Mouse (Mus musculus) intestine, embryonic 14.5 days (tissue): ENCODE results near the gene Cyth2. TPM values are rescaled to one million over a fixed set of nuclear protein-coding genes. Genes with fewer than 3 reads are reported as not detected.
A peak's percentile ranks its signal among the peaks of the same experiment; 100 is the strongest.

Experiments
- ATAC-seq: fragments of 200-750 bp; cut with Nextera tagmentation; replicated peaks from 2 replicates; pipeline ENCODE4 v1.8.0; 2017; ENCODE audit warnings: low read depth, moderate number of reproducible peaks, moderate TSS enrichment, moderate library complexity; ENCODE audit not compliant: low FRiP score, low TSS enrichment
- DNase-seq: peaks from one replicate; pipeline ENCODE4 v3.0.0-alpha.2; 2018; ENCODE audit warnings: low spot score
- H3K27ac ChIP-seq: fragments of 300-500 bp; sonication (generic); 2 replicates; pipeline ENCODE4 v1.5.1; 2014; ENCODE audit warnings: low read depth, mild to moderate bottlenecking, control low read depth
- H3K27me3 ChIP-seq: fragments of 300-500 bp; sonication (generic); replicated peaks from 2 replicates; pipeline ENCODE4 v1.6.1; 2014; ENCODE audit warnings: low read length, control low read depth; ENCODE audit not compliant: control insufficient read depth, insufficient read depth
- H3K36me3 ChIP-seq: fragments of 300-500 bp; sonication (generic); 2 replicates; pipeline ENCODE4 v1.6.1; 2014; ENCODE audit warnings: low read length, control low read depth; ENCODE audit not compliant: control insufficient read depth, insufficient read depth
- H3K4me1 ChIP-seq: fragments of 300-500 bp; sonication (generic); replicated peaks from 2 replicates; pipeline ENCODE4 v1.6.1; 2014; ENCODE audit warnings: low read length, control low read depth, mixed read lengths; ENCODE audit not compliant: control insufficient read depth, insufficient read depth
- H3K4me2 ChIP-seq: fragments of 300-500 bp; sonication (generic); 2 replicates; pipeline ENCODE4 v1.6.1; 2014; ENCODE audit warnings: low read length
- H3K4me3 ChIP-seq: fragments of 300-500 bp; sonication (generic); 2 replicates; pipeline ENCODE4 v1.5.1; 2014; ENCODE audit warnings: low read depth, low read length, control low read depth, mixed read lengths
- H3K9ac ChIP-seq: fragments of 300-500 bp; sonication (generic); 2 replicates; pipeline ENCODE4 v1.6.1; 2014; ENCODE audit warnings: mild to moderate bottlenecking, low read length
- H3K9me3 ChIP-seq: fragments of 300-500 bp; sonication (generic); 2 replicates; pipeline ENCODE4 v1.6.1; 2016; ENCODE audit warnings: low read length, control low read depth; ENCODE audit not compliant: control insufficient read depth
- WGBS: fragments of 180-500 bp; shearing (Covaris S2); extraction: QIAGEN DNeasy Blood & Tissue Kit; methylation state at CpG from one replicate; pipeline ENCODE4 v1.1.7; 2014; 5-methylcytosine and 5-hydroxymethylcytosine counted together
- polyA plus RNA-seq: library from polyadenylated mRNA; unstranded; fragments of >200 nt; fragmentation: Nextera tagmentation; extraction: Ambion mirVana; gene quantifications from 2 replicates; pipeline ENCODE4 v1.2.1, GENCODE M21; 2014

The Cyth2 gene
- polyA plus RNA-seq, 1 experiment from 2014 or later, result 95.5 TPM

DNA sequence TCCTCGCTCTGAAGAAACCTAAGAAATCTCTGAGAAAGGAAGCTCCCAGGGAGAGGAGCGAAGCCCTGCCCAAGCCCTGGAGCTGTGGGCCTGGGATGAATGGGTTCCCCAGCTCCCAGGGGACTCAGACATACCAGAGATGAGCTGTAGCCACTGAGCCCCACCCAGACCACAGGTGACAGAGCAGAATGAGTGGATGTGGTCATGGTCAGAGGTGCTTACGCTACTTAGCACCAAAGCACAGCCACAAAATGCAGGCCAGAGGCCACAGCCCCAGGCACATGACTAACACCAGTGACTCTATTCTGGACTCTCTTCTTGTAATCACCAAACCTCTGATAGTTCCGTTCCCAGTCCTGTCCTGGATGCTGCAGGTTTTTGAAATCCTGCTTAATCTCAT, 43.3 kb downstream of the Cyth2 start:
- no peak for ATAC-seq
- Histone ChIP-seq H3K9ac (no peak overlapping the region), H3K4me1 (no peaks in the 10 kb centered on the region), H3K4me3 (no peak overlapping the region), H3K27ac (no peak overlapping the region), H3K27me3 (no peaks in the 10 kb centered on the region), H3K9me3 (0 out of 2 replicates have a peak, but pooled peaks cover 2% of the 10 kb centered on the region), H3K36me3 (no peaks in the 10 kb centered on the region), H3K4me2 (no peak overlapping the region)
- no peak for DNase-seq
- 64% methylated on average over 4 of the region's 4 CpGs for WGBS

DNA sequence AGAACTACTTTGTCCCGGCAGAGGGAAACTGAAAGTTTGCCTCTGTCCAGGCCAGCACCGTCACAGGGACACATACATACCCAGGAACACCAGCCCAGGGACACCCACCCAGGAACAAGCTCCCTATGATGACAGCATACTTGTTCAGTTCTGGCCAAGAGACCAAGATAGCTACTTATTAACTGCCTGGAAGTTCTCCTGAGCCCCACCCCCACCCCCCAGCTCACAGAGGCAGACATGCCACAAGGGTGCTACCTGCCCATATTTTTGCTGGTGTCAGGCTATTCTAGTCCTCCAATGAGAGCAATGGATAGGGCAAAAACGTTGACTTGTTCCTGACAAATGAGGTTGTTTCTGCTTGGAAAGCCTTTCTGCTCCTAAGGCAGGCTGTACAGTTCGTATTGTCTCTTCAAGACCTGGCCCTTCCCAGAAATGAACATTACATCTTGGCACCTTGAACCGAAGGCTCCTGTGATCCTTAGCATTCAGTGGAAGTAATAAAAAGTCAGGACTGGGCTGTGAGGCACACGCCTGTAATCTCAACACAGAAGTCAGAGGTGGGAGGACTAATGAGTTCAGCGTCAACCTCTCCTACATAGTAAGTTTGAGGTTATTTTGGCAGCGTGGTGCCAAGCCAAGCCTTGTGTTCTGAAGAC, 43.8 kb downstream of the Cyth2 start:
- H3K4me3 ChIP-seq, result no peak overlapping the region
- ATAC-seq, result 0 out of 2 replicates have a peak, but pooled peaks have one; percentile 41
- 63% methylated on average over 8 of the region's 8 CpGs for WGBS
- H3K4me1 ChIP-seq, result no peaks in the 10 kb centered on the region
- no peaks in the 10 kb centered on the region for H3K27me3 ChIP-seq
- H3K27ac ChIP-seq, result no peak overlapping the region
- no peak for DNase-seq
- H3K36me3 ChIP-seq, result no peaks in the 10 kb centered on the region
- H3K9ac ChIP-seq, result no peak overlapping the region
- H3K4me2 ChIP-seq, result no peak overlapping the region
- 0 out of 2 replicates have a peak, but pooled peaks cover 2% of the 10 kb centered on the region for H3K9me3 ChIP-seq

DNA sequence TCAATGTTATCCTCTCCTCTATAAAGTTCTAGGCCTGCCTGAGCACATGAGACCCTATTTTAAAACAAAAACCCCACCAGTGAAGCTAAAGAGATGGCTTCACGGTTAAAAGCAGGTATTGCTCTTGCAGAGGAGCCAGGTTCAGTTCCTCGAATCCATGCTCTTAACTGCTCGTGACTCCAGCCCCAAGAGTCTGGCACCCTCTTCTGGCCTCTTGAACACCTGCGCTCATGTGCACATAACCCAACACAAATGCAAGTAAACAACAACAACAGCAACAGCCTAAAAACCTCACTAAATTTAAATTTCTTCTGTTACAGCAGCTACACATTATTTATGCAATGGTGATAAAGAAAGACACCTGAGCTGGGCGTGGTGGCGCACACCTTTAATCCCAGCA, 46.9 kb downstream of the Cyth2 start:
- Histone ChIP-seq H3K4me1 (no peaks in the 10 kb centered on the region), H3K4me3 (no peak overlapping the region), H3K4me2 (no peak overlapping the region), H3K36me3 (no peaks in the 10 kb centered on the region), H3K27me3 (no peaks in the 10 kb centered on the region), H3K9me3 (0 out of 2 replicates have a peak, but pooled peaks cover 2% of the 10 kb centered on the region), H3K27ac (no peak overlapping the region), H3K9ac (no peak overlapping the region)
- DNase-seq, result no peak
- 86% methylated on average over 6 of the region's 6 CpGs for WGBS
- no peak for ATAC-seq

DNA sequence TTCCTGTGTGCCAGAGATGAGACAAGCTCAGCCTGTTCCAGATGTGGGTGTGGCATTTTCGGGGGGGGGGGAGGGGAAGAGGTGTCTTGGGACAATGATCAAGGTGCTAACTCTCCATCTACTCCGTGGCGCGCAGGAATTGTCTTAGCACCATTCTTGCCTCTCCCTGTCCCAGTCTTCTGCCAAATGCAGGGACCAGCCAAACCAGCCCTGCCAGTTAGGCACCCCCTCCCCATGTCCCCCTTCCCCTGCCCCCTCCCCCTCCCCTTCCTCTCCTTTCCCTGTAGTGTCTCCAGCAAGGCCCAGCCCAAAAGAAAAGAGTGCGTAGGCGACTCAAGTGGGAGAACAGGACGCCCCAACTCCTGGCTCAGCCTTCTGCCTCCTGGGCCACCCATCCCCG, 47.6 kb downstream of the Cyth2 start:
- 0 out of 2 replicates have a peak, but pooled peaks cover 2% of the 10 kb centered on the region for H3K9me3 ChIP-seq
- H3K4me1 ChIP-seq, result no peaks in the 10 kb centered on the region
- DNase-seq, result no peak
- H3K4me2 ChIP-seq, result no peak overlapping the region
- no peak for ATAC-seq
- no peaks in the 10 kb centered on the region for H3K36me3 ChIP-seq
- WGBS, result 44% methylated on average over 8 of the region's 8 CpGs
- H3K27ac ChIP-seq, result no peak overlapping the region
- no peaks in the 10 kb centered on the region for H3K27me3 ChIP-seq
- no peak overlapping the region for H3K9ac ChIP-seq
- H3K4me3 ChIP-seq, result no peak overlapping the region

DNA sequence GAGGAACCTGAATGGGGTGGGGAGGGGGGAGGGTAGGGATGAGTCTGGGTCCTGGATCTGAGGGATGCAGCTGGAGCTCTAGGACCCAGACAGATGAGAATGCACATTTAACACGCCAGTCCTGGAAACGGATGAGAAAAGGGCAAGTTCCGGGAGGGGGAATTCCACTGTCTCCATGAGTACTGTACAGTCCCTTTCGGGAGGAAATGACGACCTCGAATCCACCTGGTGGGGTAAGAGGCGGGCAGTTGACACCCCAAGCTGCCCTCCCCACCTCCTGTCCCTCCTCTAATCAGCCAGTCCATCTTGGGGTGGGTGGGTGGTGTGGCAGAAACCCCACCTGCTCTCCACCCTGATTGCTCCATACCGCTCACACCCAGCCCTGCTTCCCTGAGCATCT, 48.4 kb downstream of the Cyth2 start:
- no peak overlapping the region for H3K4me3 ChIP-seq
- H3K4me2 ChIP-seq, result no peak overlapping the region
- H3K4me1 ChIP-seq, result no peaks in the 10 kb centered on the region
- H3K36me3 ChIP-seq, result no peaks in the 10 kb centered on the region
- DNase-seq, result no peak
- no peak overlapping the region for H3K9ac ChIP-seq
- H3K9me3 ChIP-seq, result 0 out of 2 replicates have a peak, but pooled peaks cover 2% of the 10 kb centered on the region
- no peaks in the 10 kb centered on the region for H3K27me3 ChIP-seq
- ATAC-seq, result no peak
- 53% methylated on average over 8 of the region's 8 CpGs for WGBS
- H3K27ac ChIP-seq, result no peak overlapping the region

DNA sequence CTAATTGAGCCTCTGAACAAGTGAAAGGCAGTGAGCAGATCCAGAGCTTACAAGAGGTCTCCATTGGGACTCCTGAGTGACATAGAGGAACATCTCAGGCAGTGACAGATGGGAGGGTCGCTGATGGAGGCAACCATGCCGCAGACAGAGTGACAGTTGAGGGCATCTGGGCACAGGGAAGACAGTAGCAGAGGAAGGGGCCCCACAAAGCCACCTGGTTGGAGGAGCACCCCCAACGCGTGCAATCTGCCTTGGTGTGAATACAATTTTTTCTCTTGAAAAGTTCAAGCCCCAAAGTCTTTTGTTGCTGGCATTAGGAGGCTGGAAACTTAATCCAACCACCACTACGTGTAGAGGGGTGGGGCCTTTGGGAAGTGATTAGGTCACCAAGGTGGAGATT, 54.2 kb downstream of the Cyth2 start:
- Histone ChIP-seq H3K27me3 (peaks cover 25% of the 10 kb centered on the region), H3K36me3 (no peaks in the 10 kb centered on the region), H3K4me1 (no peaks in the 10 kb centered on the region), H3K27ac (no peak overlapping the region), H3K9ac (no peak overlapping the region), H3K4me3 (no peak overlapping the region), H3K9me3 (no peaks in the 10 kb centered on the region), H3K4me2 (no peak overlapping the region)
- DNase-seq, result no peak
- ATAC-seq, result no peak
- WGBS, result 66% methylated on average over 5 of the region's 5 CpGs

DNA sequence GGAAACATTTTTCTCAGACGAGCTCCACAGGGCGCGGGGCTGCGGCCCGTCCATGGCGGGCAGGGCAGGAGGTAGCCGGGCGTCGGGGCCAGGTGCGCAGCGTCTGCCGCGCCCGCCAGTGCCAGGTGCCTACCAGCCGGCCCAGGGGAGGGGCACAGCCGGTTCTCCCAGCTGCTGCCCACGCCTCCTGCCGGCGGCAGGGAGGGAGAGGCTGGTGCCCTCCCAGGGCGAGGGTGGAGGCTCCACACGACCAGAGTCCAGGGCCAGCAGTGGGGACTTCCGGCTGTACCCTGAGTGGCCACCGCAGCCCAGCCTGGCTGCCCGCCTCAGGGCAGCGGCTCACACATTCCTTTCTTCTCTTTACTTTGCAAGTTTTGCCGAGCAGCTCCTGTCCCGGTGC, 55.0 kb downstream of the Cyth2 start:
- no peaks in the 10 kb centered on the region for H3K36me3 ChIP-seq
- H3K4me1 ChIP-seq, result no peaks in the 10 kb centered on the region
- H3K27ac ChIP-seq, result no peak overlapping the region
- WGBS, result 6% methylated on average over 27 of the region's 27 CpGs
- H3K9me3 ChIP-seq, result no peaks in the 10 kb centered on the region
- ATAC-seq (peak; percentile 76), DNase-seq (no peak)
- H3K9ac ChIP-seq, result no peak overlapping the region
- H3K4me2 ChIP-seq, result peak overlapping the region; percentile 25
- peaks cover 25% of the 10 kb centered on the region for H3K27me3 ChIP-seq
- peak overlapping the region; percentile 17; the same call in 1 of the 2 replicates for H3K4me3 ChIP-seq

Other genes starting within 250 kb of the Cyth2 start
- gene Bcat2, start 244.4 kb downstream of the Cyth2 start, polyA plus RNA-seq, result 56.7 and 60.1 TPM in 2 replicates
- 0.19 and 0.58 TPM in 2 replicates for gene Fgf21, start 199.1 kb downstream of the Cyth2 start, polyA plus RNA-seq
- 0.65 and 0.70 TPM in 2 replicates for gene Fut1, start 197.3 kb downstream of the Cyth2 start, polyA plus RNA-seq
- 0.13 and 0.27 TPM in 2 replicates for gene Izumo1, start 192.8 kb downstream of the Cyth2 start, polyA plus RNA-seq
- gene Rasip1, start 187.1 kb downstream of the Cyth2 start, polyA plus RNA-seq, result 7.7 and 9.1 TPM in 2 replicates
- 5.1 and 6.8 TPM in 2 replicates for gene Mamstr, start 174.6 kb downstream of the Cyth2 start, polyA plus RNA-seq
- 7.9 and 8.3 TPM in 2 replicates for gene Fut2, start 148.2 kb downstream of the Cyth2 start, polyA plus RNA-seq
- 0.80 and 0.83 TPM in 2 replicates for gene Ntn5, start 130.6 kb downstream of the Cyth2 start, polyA plus RNA-seq
- gene Sec1, start 120.2 kb downstream of the Cyth2 start, polyA plus RNA-seq, result 4.8 and 6.0 TPM in 2 replicates
- gene Car11, start 114.7 kb downstream of the Cyth2 start, polyA plus RNA-seq, result 7.3 and 8.2 TPM in 2 replicates
- 3.7 and 4.0 TPM in 2 replicates for gene Dbp, start 109.5 kb downstream of the Cyth2 start, polyA plus RNA-seq
- gene Rpl18, start 99.1 kb downstream of the Cyth2 start, polyA plus RNA-seq, result 1,434 and 1,450 TPM in 2 replicates
- 27.3 and 28.1 TPM in 2 replicates for gene Sphk2, start 96.6 kb downstream of the Cyth2 start, polyA plus RNA-seq
- gene Fam83e, start 93.4 kb downstream of the Cyth2 start, polyA plus RNA-seq, result 4.1 and 5.8 TPM in 2 replicates
- 0.45 TPM in 1 of 2 replicates, not detected in the other for gene Spaca4, start 88.8 kb downstream of the Cyth2 start, polyA plus RNA-seq
- gene Lmtk3, start 30.8 kb downstream of the Cyth2 start, polyA plus RNA-seq, result 1.5 and 1.9 TPM in 2 replicates
- gene Sult2b1, start 29.9 kb downstream of the Cyth2 start, polyA plus RNA-seq, result 1.2 and 2.3 TPM in 2 replicates
- 1.2 and 1.5 TPM in 2 replicates for gene Kcnj14, start 10.2 kb upstream of the Cyth2 start, polyA plus RNA-seq
- gene Grwd1, start 16.4 kb upstream of the Cyth2 start, polyA plus RNA-seq, result 86.9 and 95.1 TPM in 2 replicates
- 120 and 124 TPM in 2 replicates for gene Kdelr1, start 58.2 kb upstream of the Cyth2 start, polyA plus RNA-seq
- 0.24 and 0.37 TPM in 2 replicates for gene Grin2d, start 63.8 kb upstream of the Cyth2 start, polyA plus RNA-seq
- gene Syngr4, start 82.1 kb upstream of the Cyth2 start, polyA plus RNA-seq, result 0.99 and 1.0 TPM in 2 replicates
- 3.9 and 4.3 TPM in 2 replicates for gene Tmem143, start 82.4 kb upstream of the Cyth2 start, polyA plus RNA-seq
- 204 and 220 TPM in 2 replicates for gene Emp3, start 106.8 kb upstream of the Cyth2 start, polyA plus RNA-seq
- gene Ccdc114, start 109.5 kb upstream of the Cyth2 start, polyA plus RNA-seq, result 3.5 and 4.3 TPM in 2 replicates
- 1.5 and 2.4 TPM in 2 replicates for gene Abcc6, start 215.7 kb upstream of the Cyth2 start, polyA plus RNA-seq
- gene Nomo1, start 219.1 kb upstream of the Cyth2 start, polyA plus RNA-seq, result 39.3 and 48.2 TPM in 2 replicates